Mouse (Mus musculus): ENCODE results near the gene Anapc11. TPM values are rescaled to one million over a fixed set of nuclear protein-coding genes. Genes with fewer than 3 reads are reported as not detected.
A peak's percentile ranks its signal among the peaks of the same experiment; 100 is the strongest.

Anapc11 gene
- polyA plus RNA-seq, 1 experiment from 2014 or later, result 244 TPM

- Histone ChIP-seq H3K27ac (ENCODE audit: low read depth) (0 out of 2 replicates have a peak overlapping the region, but pooled peaks have one; percentile 3), H3K4me3 (ENCODE audit: low read depth, low read length) (0 out of 2 replicates have a peak overlapping the region, but pooled peaks have one; percentile 83), H3K9me3 (ENCODE audit: control insufficient read depth, low read length) (no peaks in the 10 kb centered on the region), H3K4me2 (ENCODE audit: low read length) (peak overlapping the region; percentile 81), H3K36me3 (ENCODE audit: control insufficient read depth, insufficient read depth, low read length) (peaks cover 16% of the 10 kb centered on the region), H3K27me3 (replicated peaks; ENCODE audit: control insufficient read depth, insufficient read depth, low read length) (no peaks in the 10 kb centered on the region), H3K9ac (ENCODE audit: low read length) (no peak overlapping the region; the same call in 1 of the 2 replicates), H3K4me1 (replicated peaks; ENCODE audit: control insufficient read depth, insufficient read depth, low read length) (peaks cover 20% of the 10 kb centered on the region)
- no peak for DNase-seq (ENCODE audit: low spot score)
- 33% methylated on average over 7 of the region's 7 CpGs for WGBS
- no peak for ATAC-seq (replicated peaks; ENCODE audit: low FRiP score, low TSS enrichment, low read depth)
Measured at GRCm38 (mm10) chr11:120630881-120631725, 32.9 kb downstream of the Anapc11 start.

- H3K36me3 ChIP-seq (ENCODE audit: control insufficient read depth, insufficient read depth, low read length), result peaks cover 16% of the 10 kb centered on the region
- DNase-seq (ENCODE audit: low spot score) (peak; percentile 56), ATAC-seq (replicated peaks; ENCODE audit: low FRiP score, low TSS enrichment, low read depth) (no peak)
- 54% methylated on average over 4 of the region's 4 CpGs for WGBS
- H3K27me3 ChIP-seq (replicated peaks; ENCODE audit: control insufficient read depth, insufficient read depth, low read length), result no peaks in the 10 kb centered on the region
- peak overlapping the region; percentile 81 for H3K4me2 ChIP-seq (ENCODE audit: low read length)
- H3K27ac ChIP-seq (ENCODE audit: low read depth), result no peak overlapping the region; the same call in 1 of the 2 replicates
- H3K4me3 ChIP-seq (ENCODE audit: low read depth, low read length), result peak overlapping the region; percentile 83
- no peaks in the 10 kb centered on the region for H3K9me3 ChIP-seq (ENCODE audit: control insufficient read depth, low read length)
- peaks cover 20% of the 10 kb centered on the region for H3K4me1 ChIP-seq (replicated peaks; ENCODE audit: control insufficient read depth, insufficient read depth, low read length)
- peak overlapping the region; percentile 88 for H3K9ac ChIP-seq (ENCODE audit: low read length)
Measured at GRCm38 (mm10) chr11:120631726-120632448, 33.7 kb downstream of the Anapc11 start.

GRCm38 (mm10) chr11:120632559-120633519, 34.6 kb downstream of the Anapc11 start:
- under 1% methylated on average over 106 of the region's 116 CpGs for WGBS
- ATAC-seq (replicated peaks; ENCODE audit: low FRiP score, low TSS enrichment, low read depth) (peak; percentile 79), DNase-seq (ENCODE audit: low spot score) (peak; percentile 82)
- Histone ChIP-seq H3K36me3 (ENCODE audit: control insufficient read depth, insufficient read depth, low read length) (peaks cover 12% of the 10 kb centered on the region), H3K4me2 (ENCODE audit: low read length) (peak overlapping the region; percentile 81), H3K27ac (ENCODE audit: low read depth) (peak overlapping the region; percentile 84), H3K4me3 (ENCODE audit: low read depth, low read length) (peak overlapping the region; percentile 83), H3K27me3 (replicated peaks; ENCODE audit: control insufficient read depth, insufficient read depth, low read length) (no peaks in the 10 kb centered on the region), H3K4me1 (replicated peaks; ENCODE audit: control insufficient read depth, insufficient read depth, low read length) (peaks cover 20% of the 10 kb centered on the region), H3K9me3 (ENCODE audit: control insufficient read depth, low read length) (no peaks in the 10 kb centered on the region), H3K9ac (ENCODE audit: low read length) (peak overlapping the region; percentile 88)

- peak within 1 kb of the TSS; percentile 81 for H3K4me2 ChIP-seq (ENCODE audit: low read length)
- peak; percentile 88 for ATAC-seq (replicated peaks; ENCODE audit: low FRiP score, low TSS enrichment, low read depth)
- peaks cover 9% of the 10 kb centered on the region for H3K36me3 ChIP-seq (ENCODE audit: control insufficient read depth, insufficient read depth, low read length)
- WGBS, result 11% methylated on average over 58 of the region's 58 CpGs
- H3K9me3 ChIP-seq (ENCODE audit: control insufficient read depth, low read length), result no peaks in the 10 kb centered on the region
- H3K4me3 ChIP-seq (ENCODE audit: low read depth, low read length), result peak within 1 kb of the TSS; percentile 83
- peak within 1 kb of the TSS; percentile 88 for H3K9ac ChIP-seq (ENCODE audit: low read length)
- no peaks in the 10 kb centered on the region for H3K27me3 ChIP-seq (replicated peaks; ENCODE audit: control insufficient read depth, insufficient read depth, low read length)
- DNase-seq (ENCODE audit: low spot score), result peak; percentile 94
- H3K27ac ChIP-seq (ENCODE audit: low read depth), result peak within 1 kb of the TSS; percentile 84
- H3K4me1 ChIP-seq (replicated peaks; ENCODE audit: control insufficient read depth, insufficient read depth, low read length), result peaks cover 20% of the 10 kb centered on the region
Measured at GRCm38 (mm10) chr11:120633520-120634343, 35.5 kb downstream of the Anapc11 start, which contains the start of gene Mafg. Gene Mafg (minus strand): TSS chr11:120633600.

GRCm38 (mm10) chr11:120634810-120635209, 36.6 kb downstream of the Anapc11 start:
- no peak overlapping the region for H3K4me3 ChIP-seq (ENCODE audit: low read depth, low read length)
- H3K36me3 ChIP-seq (ENCODE audit: control insufficient read depth, insufficient read depth, low read length), result no peaks in the 10 kb centered on the region
- no peak overlapping the region for H3K9ac ChIP-seq (ENCODE audit: low read length)
- 80% methylated on average over 5 of the region's 5 CpGs for WGBS
- no peak overlapping the region for H3K27ac ChIP-seq (ENCODE audit: low read depth)
- no peaks in the 10 kb centered on the region for H3K27me3 ChIP-seq (replicated peaks; ENCODE audit: control insufficient read depth, insufficient read depth, low read length)
- ATAC-seq (replicated peaks; ENCODE audit: low FRiP score, low TSS enrichment, low read depth) (no peak), DNase-seq (ENCODE audit: low spot score) (no peak)
- peaks cover 15% of the 10 kb centered on the region for H3K4me1 ChIP-seq (replicated peaks; ENCODE audit: control insufficient read depth, insufficient read depth, low read length)
- no peak overlapping the region for H3K4me2 ChIP-seq (ENCODE audit: low read length)
- no peaks in the 10 kb centered on the region for H3K9me3 ChIP-seq (ENCODE audit: control insufficient read depth, low read length)

- ATAC-seq (replicated peaks; ENCODE audit: low FRiP score, low TSS enrichment, low read depth) (no peak), DNase-seq (ENCODE audit: low spot score) (no peak)
- no peaks in the 10 kb centered on the region for H3K27me3 ChIP-seq (replicated peaks; ENCODE audit: control insufficient read depth, insufficient read depth, low read length)
- H3K36me3 ChIP-seq (ENCODE audit: control insufficient read depth, insufficient read depth, low read length), result no peaks in the 10 kb centered on the region
- H3K27ac ChIP-seq (ENCODE audit: low read depth), result no peak overlapping the region
- no peak overlapping the region for H3K4me3 ChIP-seq (ENCODE audit: low read depth, low read length)
- H3K9ac ChIP-seq (ENCODE audit: low read length), result no peak overlapping the region
- no peak overlapping the region for H3K4me2 ChIP-seq (ENCODE audit: low read length)
- peaks cover 4% of the 10 kb centered on the region for H3K4me1 ChIP-seq (replicated peaks; ENCODE audit: control insufficient read depth, insufficient read depth, low read length)
- no peaks in the 10 kb centered on the region for H3K9me3 ChIP-seq (ENCODE audit: control insufficient read depth, low read length)
- WGBS, result 51% methylated on average over 9 of the region's 9 CpGs
Measured at GRCm38 (mm10) chr11:120641255-120641654, 43.0 kb downstream of the Anapc11 start.

GRCm38 (mm10) chr11:120641869-120642268, 43.6 kb downstream of the Anapc11 start:
- ATAC-seq (replicated peaks; ENCODE audit: low FRiP score, low TSS enrichment, low read depth) (no peak), DNase-seq (ENCODE audit: low spot score) (no peak)
- WGBS, result 82% methylated on average over 8 of the region's 8 CpGs
- Histone ChIP-seq H3K4me2 (ENCODE audit: low read length) (no peak overlapping the region), H3K36me3 (ENCODE audit: control insufficient read depth, insufficient read depth, low read length) (no peaks in the 10 kb centered on the region), H3K27ac (ENCODE audit: low read depth) (no peak overlapping the region), H3K9ac (ENCODE audit: low read length) (no peak overlapping the region), H3K9me3 (ENCODE audit: control insufficient read depth, low read length) (no peaks in the 10 kb centered on the region), H3K27me3 (replicated peaks; ENCODE audit: control insufficient read depth, insufficient read depth, low read length) (no peaks in the 10 kb centered on the region), H3K4me1 (replicated peaks; ENCODE audit: control insufficient read depth, insufficient read depth, low read length) (peaks cover 4% of the 10 kb centered on the region), H3K4me3 (ENCODE audit: low read depth, low read length) (no peak overlapping the region)

All from intestine, embryonic 14.5 days (tissue).